Mouse (Mus musculus) lung, postnatal 0 days (tissue): ENCODE results near the gene Tex29.

Source experiments
- CTCF ChIP-seq: IDR thresholded peaks from 2 replicates; pipeline ENCODE4 v1.5.1; 2016; ENCODE audit warnings: antibody characterized with exemption, mild to moderate bottlenecking
- EP300 ChIP-seq: IDR thresholded peaks from 2 replicates; pipeline ENCODE4 v1.6.1; 2016; ENCODE audit warnings: antibody characterized with exemption, mild to moderate bottlenecking, control low read depth

- TF ChIP-seq EP300, result no peak
- no peak for TF ChIP-seq CTCF
Observed at GRCm38 (mm10) chr8:11831939-11832338, 8.3 kb upstream of the Tex29 start.
